Mouse (Mus musculus) forebrain, postnatal 0 days (tissue): ENCODE measurements at regions not wholly inside any gene's neighbourhood (a gene's known extent, or its start where the extent isn't known, plus 50 kb on each side); places are given as distances from the start of the nearest gene placed in this dataset.
"Not testable (repeated sequence)": the region's sequence is repeated elsewhere in the genome, so short reads cannot be mapped to it uniquely, and the experiment has no call there.

Experiments used
- ATAC-seq: fragments of 200-750 bp; cut with Nextera tagmentation; 2 replicates; pipeline ENCODE4 v1.8.0; 2017; ENCODE audit warnings: mild to moderate bottlenecking, moderate library complexity
- DNase-seq: peaks from one replicate; pipeline ENCODE4 v3.0.0-alpha.2; 2015
- H3K27ac ChIP-seq: fragments of 300-500 bp; sonication (generic); 2 replicates; pipeline ENCODE4 v1.5.1; 2014; ENCODE audit warnings: low read depth, mild to moderate bottlenecking, antibody characterized with exemption, low read length, moderate library complexity, mixed read lengths
- H3K27me3 ChIP-seq: fragments of 300-500 bp; sonication (generic); 2 replicates; pipeline ENCODE4 v1.6.1; 2014; ENCODE audit warnings: mild to moderate bottlenecking, low read length, mixed read lengths; ENCODE audit not compliant: insufficient read depth
- H3K36me3 ChIP-seq: fragments of 300-500 bp; sonication (generic); 2 replicates; pipeline ENCODE4 v1.6.1; 2014; ENCODE audit warnings: mild to moderate bottlenecking, moderate library complexity; ENCODE audit not compliant: insufficient read depth
- H3K4me1 ChIP-seq: fragments of 300-500 bp; sonication (generic); 2 replicates; pipeline ENCODE4 v1.6.1; 2014; ENCODE audit warnings: antibody characterized with exemption; ENCODE audit not compliant: insufficient read depth
- H3K4me2 ChIP-seq: fragments of 300-500 bp; sonication (generic); 2 replicates; pipeline ENCODE4 v1.6.1; 2014; ENCODE audit warnings: low read depth, mild to moderate bottlenecking, moderate library complexity
- H3K4me3 ChIP-seq: fragments of 300-500 bp; sonication (generic); 2 replicates; pipeline ENCODE4 v1.5.1; 2014; ENCODE audit warnings: low read depth, low read length, mixed read lengths
- H3K9ac ChIP-seq: fragments of 300-500 bp; sonication (generic); 2 replicates; pipeline ENCODE4 v1.6.1; 2014; ENCODE audit warnings: mild to moderate bottlenecking
- H3K9me3 ChIP-seq: fragments of 300-500 bp; sonication (generic); 2 replicates; pipeline ENCODE4 v1.6.1; 2016; ENCODE audit warnings: low read length
- CTCF ChIP-seq: sonication (generic); IDR thresholded peaks from 2 replicates; pipeline ENCODE4 v1.5.1; 2016; ENCODE audit warnings: antibody characterized with exemption, control low read depth, low read depth
- WGBS: fragments of 180-500 bp; shearing (Covaris S2); extraction: QIAGEN DNeasy Blood & Tissue Kit; methylation state at CpG from one replicate; pipeline ENCODE4 v1.1.7; 2014; 5-methylcytosine and 5-hydroxymethylcytosine counted together

- peak; percentile 75 for DNase-seq
- WGBS, result 32% methylated on average over 7 of the region's 7 CpGs
Observed at GRCm38 (mm10) chr16:23758136-23758812, 132.5 kb downstream of the Sst start.

DNA sequence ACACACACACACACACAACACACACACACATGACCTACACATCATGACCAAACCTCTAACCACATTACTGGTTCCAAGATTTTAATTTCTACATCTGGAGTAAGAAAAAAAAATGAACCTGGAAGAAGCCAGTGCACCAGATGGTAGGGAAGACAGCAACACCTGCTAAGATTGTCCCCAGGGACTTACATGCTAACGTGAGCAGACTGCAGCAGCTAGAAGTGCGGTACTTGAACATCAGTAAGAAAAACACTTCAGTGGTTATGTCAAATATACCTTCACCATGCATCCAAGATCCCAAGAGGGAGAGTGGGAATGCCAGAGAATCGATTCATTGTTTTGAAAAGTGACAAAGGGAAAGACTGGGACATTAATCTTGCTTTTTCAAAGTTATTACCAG, 153.7 kb downstream of the Sst start:
- 49% methylated on average over 3 of the region's 3 CpGs for WGBS
- Histone ChIP-seq H3K27ac (no peak overlapping the region), H3K4me1 (no peaks in the 10 kb centered on the region), H3K36me3 (no peaks in the 10 kb centered on the region), H3K9ac (no peak overlapping the region), H3K4me3 (no peak overlapping the region), H3K9me3 (no peaks in the 10 kb centered on the region), H3K27me3 (no peaks in the 10 kb centered on the region), H3K4me2 (no peak overlapping the region)
- no peak for TF ChIP-seq CTCF
- no peak for ATAC-seq
- DNase-seq, result no peak

More at GRCm38 (mm10) chr16:23758136-23758812, 132.5 kb downstream of the Sst start:
- Histone ChIP-seq H3K9me3 (no peaks in the 10 kb centered on the region), H3K4me2 (no peak overlapping the region), H3K4me1 (peaks cover 8% of the 10 kb centered on the region), H3K27me3 (no peaks in the 10 kb centered on the region), H3K27ac (no peak overlapping the region), H3K36me3 (no peaks in the 10 kb centered on the region), H3K4me3 (no peak overlapping the region), H3K9ac (no peak overlapping the region)
- TF ChIP-seq CTCF, result no peak
- ATAC-seq, result peak; percentile 69

- ATAC-seq (no peak), DNase-seq (no peak)
- H3K4me1 ChIP-seq, result no peaks in the 10 kb centered on the region
- H3K9me3 ChIP-seq, result no peaks in the 10 kb centered on the region
- no peaks in the 10 kb centered on the region for H3K27me3 ChIP-seq
- no peak overlapping the region for H3K27ac ChIP-seq
- no peak overlapping the region for H3K4me2 ChIP-seq
- no peak overlapping the region for H3K9ac ChIP-seq
- no peak for TF ChIP-seq CTCF
- WGBS, result 41% methylated on average over 5 of the region's 5 CpGs
- H3K4me3 ChIP-seq, result no peak overlapping the region
- no peaks in the 10 kb centered on the region for H3K36me3 ChIP-seq
Observed at GRCm38 (mm10) chr16:23735722-23736121, 155.0 kb downstream of the Sst start.

DNA sequence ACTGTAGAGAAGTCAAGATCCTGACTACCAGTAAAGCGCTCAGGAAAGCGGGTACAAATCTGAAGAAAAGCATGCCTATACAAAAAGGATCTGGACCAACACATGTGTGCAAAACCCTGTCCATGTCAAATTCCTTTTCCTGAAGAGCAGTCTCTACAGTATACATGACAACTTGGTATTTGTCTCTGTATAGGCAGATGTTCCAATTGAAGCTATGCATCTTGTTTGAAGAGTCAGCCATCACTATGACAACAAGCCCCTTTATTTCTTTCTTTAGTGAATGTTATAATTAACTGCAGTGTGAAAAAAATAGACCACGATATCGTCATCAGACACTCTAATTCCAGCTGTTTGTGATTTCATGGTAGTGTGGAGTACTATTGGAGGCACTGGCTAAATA, 164.2 kb downstream of the Sst start:
- Histone ChIP-seq H3K27me3 (no peaks in the 10 kb centered on the region), H3K9me3 (no peaks in the 10 kb centered on the region), H3K4me1 (no peaks in the 10 kb centered on the region), H3K36me3 (no peaks in the 10 kb centered on the region), H3K27ac (no peak overlapping the region), H3K4me3 (no peak overlapping the region), H3K4me2 (no peak overlapping the region), H3K9ac (no peak overlapping the region)
- TF ChIP-seq CTCF, result no peak
- WGBS, result 70% methylated on average over 4 of the region's 4 CpGs
- ATAC-seq (peak; percentile 77), DNase-seq (peak; percentile 33)

- H3K4me1 ChIP-seq, result no peaks in the 10 kb centered on the region
- H3K9ac ChIP-seq, result no peak overlapping the region
- DNase-seq, result peak; percentile 48
- no peak overlapping the region for H3K27ac ChIP-seq
- no peaks in the 10 kb centered on the region for H3K9me3 ChIP-seq
- H3K27me3 ChIP-seq, result no peaks in the 10 kb centered on the region; the same call in 1 of the 2 replicates
- TF ChIP-seq CTCF, result no peak
- H3K36me3 ChIP-seq, result no peaks in the 10 kb centered on the region
- ATAC-seq, result peak; percentile 34; the same call in 1 of the 2 replicates
- H3K4me2 ChIP-seq, result no peak overlapping the region
- no peak overlapping the region for H3K4me3 ChIP-seq
Observed at GRCm38 (mm10) chr16:23721745-23722144, 169.0 kb downstream of the Sst start.

GRCm38 (mm10) chr16:23701156-23701555, 180.5 kb upstream of the Masp1 start:
- Histone ChIP-seq H3K4me1 (no peaks in the 10 kb centered on the region), H3K4me3 (no peak overlapping the region), H3K36me3 (no peaks in the 10 kb centered on the region), H3K9me3 (no peaks in the 10 kb centered on the region), H3K4me2 (no peak overlapping the region), H3K27me3 (no peaks in the 10 kb centered on the region), H3K9ac (no peak overlapping the region), H3K27ac (no peak overlapping the region)
- 15% methylated on average over 1 of the region's 1 CpGs for WGBS
- TF ChIP-seq CTCF, result no peak
- ATAC-seq, result no peak
- no peak for DNase-seq

- H3K27ac ChIP-seq, H3K27me3 ChIP-seq, H3K4me3 ChIP-seq, H3K9ac ChIP-seq, ATAC-seq, H3K4me1 ChIP-seq, DNase-seq, H3K9me3 ChIP-seq, H3K4me2 ChIP-seq, H3K36me3 ChIP-seq: not testable (repeated sequence)
Observed at GRCm38 (mm10) chr16:23694226-23694625, 173.6 kb upstream of the Masp1 start.
